Mouse (Mus musculus) pancreas, adult 10 weeks (tissue): Measurements from ENCODE around the gene Tshb. TPM values are rescaled to one million over a fixed set of nuclear protein-coding genes. Genes with fewer than 3 reads are reported as not detected.

Experiments used
- polyA plus RNA-seq: library from polyadenylated mRNA; stranded (reverse); fragments of 350-450 nt; fragmentation: Illumina TruSeq; extraction: RNeasy Lipid Tissue Mini Kit (QIAGEN cat#74804); gene quantifications from one replicate; pipeline ENCODE4 v1.2.3, GENCODE M21; 2015; ENCODE audit warnings: low read depth, low replicate concordance; ENCODE audit not compliant: insufficient read depth

The Tshb gene
- polyA plus RNA-seq: not detected

DNA sequence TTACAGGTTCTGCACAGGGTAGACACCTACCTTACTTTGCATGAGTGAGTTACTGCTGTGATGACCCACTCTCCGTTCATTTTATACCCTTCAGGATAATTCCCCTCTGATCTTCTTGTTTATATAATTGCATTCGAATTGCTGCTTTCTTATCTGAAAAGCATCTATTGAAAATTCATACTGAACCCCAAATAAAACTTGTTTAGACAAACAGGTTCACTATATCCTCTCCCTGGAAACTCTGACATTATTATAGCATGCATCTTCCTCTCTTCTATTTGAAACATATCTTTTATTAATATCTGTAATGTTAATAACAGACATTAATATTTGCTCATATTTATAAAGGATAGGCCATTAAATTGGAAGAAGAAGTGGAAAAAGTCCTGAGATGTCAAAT is at the start of gene Tshb:
Gene Tshb (minus strand): TSS at position 101 of the 400 bp plus-strand sequence.

DNA sequence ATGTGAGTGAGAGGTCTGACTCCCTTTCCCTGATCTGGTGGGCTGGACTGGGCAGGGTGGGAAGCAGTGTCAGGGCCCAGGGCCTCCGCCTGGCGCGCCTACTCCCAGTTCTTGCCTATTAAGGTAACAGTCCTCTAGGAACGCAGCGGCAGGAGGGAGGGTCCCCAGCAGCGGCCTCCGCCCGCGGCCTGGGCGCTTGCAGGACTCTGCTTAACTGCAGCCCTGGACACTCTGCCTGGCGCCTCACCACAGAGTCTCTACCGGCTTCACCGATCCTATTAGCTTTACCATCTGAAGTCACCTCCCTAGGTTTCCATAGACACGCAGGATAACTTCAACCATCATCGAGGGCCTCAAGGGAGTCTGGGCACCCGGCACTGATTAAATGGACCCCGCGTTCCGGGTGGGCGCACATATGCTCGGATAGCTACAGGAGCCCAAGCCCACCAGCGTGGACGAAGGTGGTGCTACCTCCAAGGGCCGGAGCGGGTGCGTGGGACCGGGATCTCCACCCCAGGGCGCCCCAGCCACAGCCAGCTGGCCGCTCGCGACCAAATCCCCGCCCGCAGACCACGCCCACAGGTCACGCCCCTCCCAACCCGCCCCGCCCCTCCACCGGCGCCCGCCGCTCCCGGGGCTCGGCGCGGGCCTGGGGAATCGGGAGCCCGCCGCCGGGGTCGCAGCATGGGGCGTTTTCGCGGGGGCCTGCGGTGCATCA is 48.0 kb downstream of the Tshb start, which contains the start of gene Tspan2:
Gene Tspan2 (plus strand): TSS at position 217 of the 718 bp plus-strand sequence.

Other genes starting within 250 kb of the Tshb start
- 3.0 TPM for gene Tspan2, start 48.2 kb downstream of the Tshb start, polyA plus RNA-seq
- gene Sycp1, start 153.4 kb upstream of the Tshb start, polyA plus RNA-seq: not detected
- not detected for gene Nr1h5, start 181.4 kb upstream of the Tshb start, polyA plus RNA-seq
- 5.8 TPM for gene Sike1, start 213.0 kb upstream of the Tshb start, polyA plus RNA-seq
- gene Csde1, start 237.7 kb upstream of the Tshb start, polyA plus RNA-seq: 58.6 TPM